ENCODE assay signal across 8 mouse cellular contexts in the genomic region with DNA sequence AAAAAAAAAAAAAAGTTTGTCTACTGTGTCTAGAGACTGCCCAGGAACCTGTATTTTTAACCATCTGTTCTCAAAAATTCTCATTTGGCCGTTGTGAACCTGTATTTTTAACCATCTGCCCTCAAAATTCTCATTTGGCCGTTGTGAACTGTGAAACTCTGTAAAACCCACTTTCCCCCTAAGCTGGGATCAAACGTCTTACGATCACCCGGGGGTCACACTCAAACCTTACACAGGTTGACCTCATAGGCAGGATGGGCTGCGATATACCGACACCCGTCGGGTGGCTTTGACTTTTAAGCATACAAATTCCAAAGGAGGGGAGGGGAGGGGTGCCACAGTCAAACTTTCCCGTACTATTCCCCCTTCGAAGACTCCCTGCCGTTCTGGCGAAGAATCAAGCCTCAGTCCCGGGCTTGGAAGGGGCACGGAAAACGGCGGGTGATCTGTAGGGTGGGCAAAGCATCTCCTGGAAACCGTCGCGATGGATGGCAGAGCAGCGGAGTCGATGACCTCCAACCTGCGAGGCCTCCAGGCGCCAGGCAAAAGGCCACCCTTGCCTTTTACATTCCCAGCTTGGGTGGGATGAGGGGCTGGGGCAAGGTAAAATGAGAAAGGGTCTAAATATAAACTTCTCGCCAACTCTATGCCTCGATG. TPM values are rescaled to one million over a fixed set of nuclear protein-coding genes. Genes with fewer than 3 reads are reported as not detected.
A peak's percentile ranks its signal among the peaks of the same experiment; 100 is the strongest.
DNase-seq lines count a peak whose midpoint lies in the region; ATAC-seq and TF ChIP-seq lines count a peak whose summit lies in the region.

No protein-coding gene starts in this region.

- H3K9me3 ChIP-seq in forebrain, embryonic 12.5 days = no peaks in the 10 kb centered on the region
- no peaks in the 10 kb centered on the region for H3K9me3 ChIP-seq in limb, embryonic 12.5 days
- H3K9me3 ChIP-seq in neural tube, embryonic 15.5 days (replicated peaks) = no peaks in the 10 kb centered on the region

- peak overlapping the region; percentile 97 for H3K9ac ChIP-seq in forebrain, embryonic 12.5 days
- H3K9ac ChIP-seq in limb, embryonic 12.5 days (replicated peaks) = peak overlapping the region; percentile 97
- H3K9ac ChIP-seq in neural tube, embryonic 15.5 days (replicated peaks) = peak overlapping the region; percentile 69

- H3K4me2 ChIP-seq in forebrain, embryonic 12.5 days = peak overlapping the region; percentile 79
- H3K4me2 ChIP-seq in limb, embryonic 12.5 days = peak overlapping the region; percentile 82
- peak overlapping the region; percentile 94 for H3K4me2 ChIP-seq in neural tube, embryonic 15.5 days

- ATAC-seq in forebrain, embryonic 12.5 days (ENCODE audit: low FRiP score) = no peak
- ATAC-seq in limb, embryonic 12.5 days (ENCODE audit: insufficient number of reproducible peaks, insufficient read depth, low FRiP score, low TSS enrichment, low read depth) = no peak
- ATAC-seq in neural tube, embryonic 15.5 days (ENCODE audit: low FRiP score) = no peak
- ATAC-seq in frontal cortex, adult (ENCODE audit: low TSS enrichment) = no peak

- TF ChIP-seq CTCF in layer of hippocampus, adult 2 months (conservative IDR thresholded peaks at IDR 0.05) = no peak

- peak overlapping the region; percentile 98 for H3K27ac ChIP-seq in layer of hippocampus, adult 2 months
- peak overlapping the region; percentile 94; the same call in 1 of the 2 replicates for H3K27ac ChIP-seq in forebrain, embryonic 12.5 days
- peak overlapping the region; percentile 96 for H3K27ac ChIP-seq in limb, embryonic 12.5 days
- peak overlapping the region; percentile 100; the same call in 1 of the 2 replicates for H3K27ac ChIP-seq in neural tube, embryonic 15.5 days (replicated peaks)

- peak overlapping the region; percentile 86 for H3K4me3 ChIP-seq in layer of hippocampus, adult 2 months
- peak overlapping the region; percentile 91 for H3K4me3 ChIP-seq in forebrain, embryonic 12.5 days (replicated peaks)
- H3K4me3 ChIP-seq in limb, embryonic 12.5 days (replicated peaks) = peak overlapping the region; percentile 98
- H3K4me3 ChIP-seq in neural tube, embryonic 15.5 days (replicated peaks) = peak overlapping the region; percentile 58

- no peak for DNase-seq in layer of hippocampus, adult 2 months (ENCODE audit: low spot score in 2 of 2)
- no peak for DNase-seq in layer of hippocampus, postnatal 14 days (ENCODE audit: low spot score in 2 of 2)
- peak; percentile 45 for DNase-seq in T-cell, adult 2 months (ENCODE audit: low spot score)
- DNase-seq in testis, postnatal 10 days (ENCODE audit: low spot score) = no peak

- no peaks in the 10 kb centered on the region for H3K27me3 ChIP-seq in forebrain, embryonic 12.5 days
- no peaks in the 10 kb centered on the region for H3K27me3 ChIP-seq in limb, embryonic 12.5 days
- H3K27me3 ChIP-seq in neural tube, embryonic 15.5 days (replicated peaks) = no peaks in the 10 kb centered on the region

- H3K4me1 ChIP-seq in forebrain, embryonic 12.5 days = peaks cover 48% of the 10 kb centered on the region
- peaks cover 63% of the 10 kb centered on the region for H3K4me1 ChIP-seq in limb, embryonic 12.5 days (replicated peaks)
- H3K4me1 ChIP-seq in neural tube, embryonic 15.5 days = peaks cover 61% of the 10 kb centered on the region

- WGBS in forebrain, embryonic 12.5 days = 2% methylated on average over 26 of the region's 26 CpGs
- WGBS in limb, embryonic 12.5 days = 1% methylated on average over 26 of the region's 26 CpGs
- 2% methylated on average over 26 of the region's 26 CpGs for WGBS in neural tube, embryonic 15.5 days

- 0 out of 2 replicates have a peak, but pooled peaks cover 7% of the 10 kb centered on the region for H3K36me3 ChIP-seq in forebrain, embryonic 12.5 days (replicated peaks)
- peaks cover 3% of the 10 kb centered on the region; the same call in 1 of the 2 replicates for H3K36me3 ChIP-seq in limb, embryonic 12.5 days
- no peaks in the 10 kb centered on the region for H3K36me3 ChIP-seq in neural tube, embryonic 15.5 days

RNA-seq across cellular contexts. Expression of gene Mlec, which starts 0.9 kb away (rescaled TPM):
- total RNA-seq in layer of hippocampus, adult 2 months (2021) = 10 to 100 TPM; 75.7 to 84.7 TPM
- total RNA-seq in layer of hippocampus, postnatal 14 days (2021) = 10 to 100 TPM; 78.9 to 87.5 TPM
- polyA plus RNA-seq in forebrain, embryonic 12.5 days (2016; fragmentation: Nextera tagmentation; extraction: Ambion mirVana) = 50.3 and 50.8 TPM in 2 replicates
- 76.6 and 89.6 TPM in 2 replicates for polyA plus RNA-seq in limb, embryonic 12.5 days (2016; fragmentation: Nextera tagmentation; extraction: Ambion mirVana)
- 34.3 and 40.4 TPM in 2 replicates for polyA plus RNA-seq in neural tube, embryonic 15.5 days (2015; fragmentation: Nextera tagmentation; extraction: Ambion mirVana)

RNA-seq across cellular contexts. Expression of gene Unc119b, which starts 22.3 kb away (rescaled TPM):
- total RNA-seq in layer of hippocampus, adult 2 months (2021) = 10 to 100 TPM; 25.9 to 28.0 TPM
- total RNA-seq in layer of hippocampus, postnatal 14 days (2021) = 10 to 100 TPM; 31.1 to 32.2 TPM
- 68.6 and 69.8 TPM in 2 replicates for polyA plus RNA-seq in forebrain, embryonic 12.5 days (2016; fragmentation: Nextera tagmentation; extraction: Ambion mirVana)
- polyA plus RNA-seq in limb, embryonic 12.5 days (2016; fragmentation: Nextera tagmentation; extraction: Ambion mirVana) = 61.7 and 62.6 TPM in 2 replicates
- polyA plus RNA-seq in neural tube, embryonic 15.5 days (2015; fragmentation: Nextera tagmentation; extraction: Ambion mirVana) = 31.1 and 31.8 TPM in 2 replicates

RNA-seq across cellular contexts. Expression of gene Cabp1, which starts 37.1 kb away (rescaled TPM):
- total RNA-seq in layer of hippocampus, adult 2 months (2021) = 100 to 1,000 TPM; 124 to 129 TPM
- total RNA-seq in layer of hippocampus, postnatal 14 days (2021) = 100 to 1,000 TPM; 107 to 115 TPM
- polyA plus RNA-seq in forebrain, embryonic 12.5 days (2016; fragmentation: Nextera tagmentation; extraction: Ambion mirVana) = 6.0 and 6.1 TPM in 2 replicates
- 1.1 and 1.3 TPM in 2 replicates for polyA plus RNA-seq in limb, embryonic 12.5 days (2016; fragmentation: Nextera tagmentation; extraction: Ambion mirVana)
- polyA plus RNA-seq in neural tube, embryonic 15.5 days (2015; fragmentation: Nextera tagmentation; extraction: Ambion mirVana) = 17.4 and 23.1 TPM in 2 replicates

RNA-seq across cellular contexts. Expression of gene Acads, which starts 37.9 kb away (rescaled TPM):
- total RNA-seq in layer of hippocampus, adult 2 months (2021) = 1 to 10 TPM; 6.5 to 7.3 TPM
- total RNA-seq in layer of hippocampus, postnatal 14 days (2021) = 1 to 10 TPM; 8.5 to 9.9 TPM
- 32.7 and 33.0 TPM in 2 replicates for polyA plus RNA-seq in forebrain, embryonic 12.5 days (2016; fragmentation: Nextera tagmentation; extraction: Ambion mirVana)
- polyA plus RNA-seq in limb, embryonic 12.5 days (2016; fragmentation: Nextera tagmentation; extraction: Ambion mirVana) = 65.2 and 69.5 TPM in 2 replicates
- polyA plus RNA-seq in neural tube, embryonic 15.5 days (2015; fragmentation: Nextera tagmentation; extraction: Ambion mirVana) = 22.2 and 35.9 TPM in 2 replicates

RNA-seq across cellular contexts. Expression of gene Gm10401, which starts 59.0 kb away (rescaled TPM):
- not detected for total RNA-seq in layer of hippocampus, adult 2 months (2021)
- not detected for total RNA-seq in layer of hippocampus, postnatal 14 days (2021)
- polyA plus RNA-seq in forebrain, embryonic 12.5 days (2016; fragmentation: Nextera tagmentation; extraction: Ambion mirVana) = 26.1 and 29.4 TPM in 2 replicates
- polyA plus RNA-seq in limb, embryonic 12.5 days (2016; fragmentation: Nextera tagmentation; extraction: Ambion mirVana) = 36.3 and 38.8 TPM in 2 replicates
- 36.7 and 40.5 TPM in 2 replicates for polyA plus RNA-seq in neural tube, embryonic 15.5 days (2015; fragmentation: Nextera tagmentation; extraction: Ambion mirVana)
